Mouse (Mus musculus) Patski (cell line): ENCODE measurements at regions not wholly inside any gene's neighbourhood (a gene's known extent, or its start where the extent isn't known, plus 50 kb on each side); places are given as distances from the start of the nearest gene placed in this dataset.

ENCODE experiments used
- ATAC-seq: fragments of 100-300 bp; one replicate; pipeline ENCODE4 v1.8.0; 2021
- CTCF ChIA-PET: fragments of 350-600 bp; sonication (Branson Sonifier 250); formaldehyde crosslinking; loops from one replicate; lab custom pipeline; 2022; ENCODE audit warnings: inconsistent platforms; lab: Charles Lee
- POLR2A ChIA-PET: fragments of 350-600 bp; sonication (Branson Sonifier 250); formaldehyde crosslinking; loops from one replicate; lab custom pipeline; 2022; ENCODE audit warnings: antibody characterized with exemption, inconsistent platforms; lab: Charles Lee
- DNase-seq: peaks from one replicate; pipeline ENCODE4 v3.0.0-alpha.2; 2011; ENCODE audit warnings: low read depth, low spot score
- H3K27me3 ChIP-seq: fragments of 371-371 bp; one replicate; pipeline ENCODE4 v1.5.1; 2021
- CTCF ChIP-seq: fragments of 100-300 bp; IDR thresholded peaks from one replicate; pipeline ENCODE4 v1.5.1; 2021
- in situ Hi-C: fragments of 300-500 bp; cut with MboI; formaldehyde crosslinking; loops from 3 replicates; pipeline ENCODE4 v1.11.1; 2018; ENCODE audit warnings: low pct_unique_long_range_greater_than_20kb, mixed read lengths

- no peak for TF ChIP-seq CTCF
- in situ Hi-C loops: no loop called here
- POLR2A ChIA-PET: no interaction called here
- DNase-seq (no peak), ATAC-seq (no peak)
- H3K27me3 ChIP-seq: peaks cover 19% of the 10 kb centered on the region
- CTCF ChIA-PET: no interaction called here
These were observed 119.9 kb downstream of the Plod2 start for GRCm38 (mm10) chr9:92661938-92662337.

DNA sequence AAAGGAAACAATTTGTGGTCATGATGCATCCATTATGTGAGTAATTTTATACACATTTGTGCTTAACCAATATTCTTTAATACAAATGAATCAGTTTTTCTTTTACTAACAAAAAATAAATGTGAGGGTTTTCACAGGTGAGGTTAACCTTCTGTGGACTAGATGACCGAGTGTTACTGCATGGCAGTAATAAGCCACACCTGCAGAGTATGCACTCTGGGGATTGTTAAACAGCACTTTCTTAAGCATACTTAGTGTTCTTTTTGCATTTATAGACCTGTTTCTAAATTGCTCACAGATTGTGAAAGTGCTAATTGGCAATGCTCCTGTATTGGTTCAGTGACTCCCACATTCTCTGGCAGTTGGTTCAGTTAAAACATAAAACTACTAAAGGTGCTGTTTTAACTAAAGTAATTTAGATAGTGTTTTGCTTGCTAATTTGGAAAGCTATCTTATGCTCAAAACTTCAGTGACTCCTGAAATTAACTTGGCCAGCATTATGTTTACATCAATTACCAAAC is 125.4 kb downstream of the Plod2 start:
- TF ChIP-seq CTCF: no peak
- in situ Hi-C loops: no loop called here
- DNase-seq: no peak
- no peak for ATAC-seq
- ChIA-PET POLR2A (no interaction called here), CTCF (no interaction called here)
- H3K27me3 ChIP-seq: peaks cover 14% of the 10 kb centered on the region

DNA sequence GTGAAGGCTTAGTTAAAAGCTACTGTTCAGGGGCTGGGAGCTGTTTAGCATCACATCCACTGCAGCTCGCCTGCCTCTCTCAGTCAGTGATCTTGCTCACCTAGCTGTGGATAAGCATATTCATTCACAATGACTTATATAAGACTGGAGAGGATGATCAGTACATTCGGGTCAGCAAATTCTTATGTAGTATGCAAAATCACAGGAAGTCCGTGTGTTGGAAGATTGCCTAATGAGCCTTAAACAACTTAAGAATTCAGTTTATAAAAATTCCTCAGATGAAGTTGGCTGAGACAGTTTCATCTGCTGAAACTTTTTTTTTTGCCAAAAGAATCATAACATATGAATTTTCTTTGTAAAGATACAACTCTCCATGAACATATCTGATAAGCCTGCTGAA is 129.9 kb downstream of the Plod2 start:
- peaks cover 3% of the 10 kb centered on the region for H3K27me3 ChIP-seq
- in situ Hi-C loops: no loop called here
- POLR2A ChIA-PET: no interaction called here
- ATAC-seq (no peak), DNase-seq (no peak)
- CTCF ChIA-PET: no interaction called here
- no peak for TF ChIP-seq CTCF

DNA sequence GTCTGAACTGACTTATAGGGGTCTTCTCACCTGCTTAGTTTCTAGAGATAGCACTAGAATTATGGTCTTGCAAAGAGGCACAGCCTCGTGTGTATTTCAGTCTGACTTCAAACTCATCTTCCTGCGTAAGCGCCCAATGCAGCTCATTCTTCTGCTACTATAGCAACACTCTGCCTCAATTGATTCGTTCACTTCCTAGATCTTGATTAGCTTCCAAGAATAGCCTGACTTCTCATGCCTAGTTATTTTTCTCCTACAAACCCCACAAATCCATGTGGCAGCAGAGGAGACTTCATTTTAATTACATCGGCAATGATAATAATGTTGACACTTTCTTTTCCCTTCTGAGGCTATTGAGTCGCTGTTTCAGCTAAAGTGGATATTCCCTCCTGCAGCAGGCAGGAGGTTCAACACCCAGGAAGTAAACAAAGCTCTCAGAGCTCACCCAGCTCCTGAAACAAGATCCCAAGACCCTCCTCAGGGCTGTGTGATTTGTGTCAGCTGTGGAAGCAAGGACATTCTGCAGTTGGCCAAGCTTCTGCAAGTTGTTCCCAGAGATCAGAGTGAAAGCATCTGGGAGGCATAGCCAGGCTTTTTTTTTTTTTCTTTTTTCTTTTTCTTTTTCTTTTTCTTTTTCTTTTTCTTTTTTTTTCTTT is 152.5 kb downstream of the Plod2 start:
- TF ChIP-seq CTCF: no peak
- peaks cover 15% of the 10 kb centered on the region for H3K27me3 ChIP-seq
- ChIA-PET CTCF (no interaction called here), POLR2A (no interaction called here)
- ATAC-seq: no peak
- in situ Hi-C loops: no loop called here
- DNase-seq: no peak

DNA sequence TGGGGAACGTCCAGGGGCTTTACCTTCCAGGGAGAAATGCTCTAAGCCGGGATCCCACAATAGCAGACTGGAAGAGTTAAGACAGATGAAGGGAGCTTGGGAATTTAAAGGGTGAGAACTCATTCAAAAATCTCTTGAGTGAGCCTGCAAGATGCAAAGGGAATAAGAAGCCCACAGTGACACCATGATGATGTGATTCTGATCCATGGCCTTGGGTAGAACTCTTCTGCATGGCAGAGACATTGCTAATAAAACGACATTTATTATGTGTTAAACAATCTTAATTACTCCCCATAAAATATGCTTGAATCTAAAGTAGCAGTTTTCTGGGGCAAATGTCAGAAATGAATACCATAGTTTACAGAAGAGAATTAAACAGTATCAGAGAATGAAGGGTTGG is 155.9 kb downstream of the Plod2 start:
- no peak for ATAC-seq
- in situ Hi-C loops: no loop called here
- ChIA-PET POLR2A (no interaction called here), CTCF (interaction anchor here (0.9 kb wide), 1 partner anchor 10 kb away, joined by 3 read pairs; no protein-coding TSS in a partner anchor)
- peaks cover 25% of the 10 kb centered on the region for H3K27me3 ChIP-seq
- DNase-seq: no peak
- no peak for TF ChIP-seq CTCF

DNA sequence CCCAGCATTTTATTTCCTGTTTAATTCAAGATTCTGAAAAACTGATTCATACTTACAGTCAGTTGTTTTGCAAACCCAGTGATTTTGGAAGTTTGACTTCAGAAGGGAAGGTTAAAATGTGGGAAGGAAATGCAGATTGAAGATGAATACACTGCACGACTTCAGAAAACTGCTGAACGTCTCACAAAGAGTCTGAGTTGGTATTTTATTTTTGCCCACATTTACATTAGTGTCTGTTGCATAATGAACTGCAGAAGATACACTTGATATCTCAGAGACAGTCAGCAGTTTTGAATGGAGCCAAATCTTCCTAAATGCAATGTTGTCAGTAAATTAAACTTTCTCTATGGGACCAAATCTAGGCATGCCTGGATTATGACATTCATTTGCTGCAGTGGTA is 162.7 kb downstream of the Plod2 start:
- ATAC-seq (no peak), DNase-seq (no peak)
- TF ChIP-seq CTCF: no peak
- in situ Hi-C loops: no loop called here
- H3K27me3 ChIP-seq: peaks cover 14% of the 10 kb centered on the region
- ChIA-PET POLR2A (no interaction called here), CTCF (no interaction called here)

GRCm38 (mm10) chr9:92707011-92707410 is 165.0 kb downstream of the Plod2 start:
- peaks cover 8% of the 10 kb centered on the region for H3K27me3 ChIP-seq
- ChIA-PET POLR2A (no interaction called here), CTCF (no interaction called here)
- TF ChIP-seq CTCF: no peak
- ATAC-seq (no peak), DNase-seq (no peak)
- in situ Hi-C loops: no loop called here

- ChIA-PET POLR2A (no interaction called here), CTCF (no interaction called here)
- H3K27me3 ChIP-seq: no peaks in the 10 kb centered on the region
- DNase-seq (no peak), ATAC-seq (no peak)
- TF ChIP-seq CTCF: no peak
- in situ Hi-C loops: no loop called here
These were observed 175.2 kb downstream of the Plod2 start for GRCm38 (mm10) chr9:92717176-92717575.

DNA sequence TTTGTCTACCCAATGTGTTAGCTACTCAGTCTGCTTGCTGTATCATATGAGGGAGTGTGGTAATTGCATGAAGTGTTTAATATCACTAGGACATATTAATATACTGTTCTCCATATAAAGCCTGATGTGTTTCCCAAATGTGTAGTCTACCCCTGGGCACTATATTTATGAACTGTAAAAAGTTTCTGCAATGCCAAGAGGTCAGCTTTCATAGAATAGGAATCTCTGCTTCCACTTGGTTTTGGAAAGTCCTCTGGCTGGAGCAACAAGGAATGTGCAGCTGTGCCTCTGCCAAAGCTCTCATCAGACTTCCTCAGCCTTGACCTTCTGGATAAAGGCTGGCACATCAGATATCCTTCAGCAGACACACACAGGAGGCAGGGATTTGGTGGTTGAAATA is 176.3 kb downstream of the Plod2 start:
- ChIA-PET CTCF (no interaction called here), POLR2A (no interaction called here)
- in situ Hi-C loops: no loop called here
- no peak for ATAC-seq
- DNase-seq: no peak
- H3K27me3 ChIP-seq: peaks cover 3% of the 10 kb centered on the region
- no peak for TF ChIP-seq CTCF

DNA sequence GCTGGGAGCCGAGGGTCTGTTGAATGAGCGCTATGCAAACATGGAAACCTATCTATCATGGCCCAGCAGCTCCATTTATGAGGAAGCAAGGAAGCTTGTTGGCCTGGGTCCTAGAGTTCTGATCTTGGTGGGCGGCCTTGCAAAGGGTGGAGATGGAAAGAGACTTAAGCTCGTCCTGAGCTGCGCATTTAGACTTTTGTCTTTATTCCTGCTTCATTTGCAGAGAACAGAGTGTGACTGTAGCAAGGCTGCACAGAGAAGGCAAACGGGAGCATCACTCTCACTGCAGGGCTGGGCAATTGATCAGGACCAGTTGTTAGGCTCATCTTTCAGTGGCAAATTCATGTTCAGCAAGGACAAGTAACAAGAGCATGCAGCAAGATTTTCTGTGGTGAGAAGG is 177.2 kb downstream of the Plod2 start:
- DNase-seq: no peak
- in situ Hi-C loops: no loop called here
- peaks cover 3% of the 10 kb centered on the region for H3K27me3 ChIP-seq
- ChIA-PET POLR2A (no interaction called here), CTCF (no interaction called here)
- ATAC-seq: no peak
- no peak for TF ChIP-seq CTCF

- ATAC-seq (no peak), DNase-seq (no peak)
- no peaks in the 10 kb centered on the region for H3K27me3 ChIP-seq
- TF ChIP-seq CTCF: no peak
- ChIA-PET POLR2A (no interaction called here), CTCF (no interaction called here)
- in situ Hi-C loops: no loop called here
These were observed 186.8 kb downstream of the Plod2 start for GRCm38 (mm10) chr9:92728864-92729263.

DNA sequence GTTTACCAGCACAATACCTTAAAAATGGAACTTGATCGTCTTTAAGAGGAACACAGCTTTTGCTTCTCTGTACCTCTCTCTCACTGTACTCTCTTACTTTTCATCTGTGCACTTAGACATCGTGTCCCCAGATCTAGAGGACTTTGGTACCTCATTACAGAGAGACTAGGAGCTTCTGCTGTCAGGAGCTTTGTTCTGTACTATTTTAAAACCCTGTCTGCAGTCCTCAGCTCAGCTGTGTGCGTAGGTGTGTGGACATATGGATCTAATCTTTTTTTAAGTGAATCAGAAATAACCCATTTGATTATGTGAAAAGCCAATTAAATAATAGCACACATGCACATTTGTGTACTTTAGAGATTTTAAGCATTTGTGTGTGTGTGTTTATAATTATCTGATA is 189.4 kb downstream of the Plod2 start:
- no peak for DNase-seq
- no peaks in the 10 kb centered on the region for H3K27me3 ChIP-seq
- ATAC-seq: no peak
- in situ Hi-C loops: no loop called here
- CTCF ChIA-PET: no interaction called here
- TF ChIP-seq CTCF: no peak
- POLR2A ChIA-PET: no interaction called here
